Mouse (Mus musculus) stomach, postnatal 0 days (tissue): Measurements from ENCODE around the gene Wdr24.

Experiments used
- CTCF ChIP-seq: IDR thresholded peaks from 2 replicates; pipeline ENCODE4 v1.5.1; 2016; ENCODE audit warnings: antibody characterized with exemption, low read depth, mild to moderate bottlenecking, moderate library complexity
- EP300 ChIP-seq: optimal IDR thresholded peaks from 2 replicates; pipeline ENCODE3; 2016; ENCODE audit warnings: antibody characterized with exemption

GRCm38 (mm10) chr17:25824362-25825142 is 1.1 kb downstream of the Wdr24 start:
- TF ChIP-seq CTCF (no peak), EP300 (no peak)
